Mouse (Mus musculus) liver, embryonic 14.5 days (tissue): ENCODE measurements around the gene Zfp276. TPM values are rescaled to one million over a fixed set of nuclear protein-coding genes. Genes with fewer than 3 reads are reported as not detected.
A peak's percentile ranks its signal among the peaks of the same experiment; 100 is the strongest.
"Not testable (repeated sequence)": the region's sequence is repeated elsewhere in the genome, so short reads cannot be mapped to it uniquely, and the experiment has no call there.

Source experiments
- ATAC-seq: fragments of 200-750 bp; cut with Nextera tagmentation; 2 replicates; pipeline ENCODE4 v1.8.0; 2017; ENCODE audit warnings: moderate number of reproducible peaks, mild to moderate bottlenecking, moderate library complexity; ENCODE audit not compliant: insufficient read depth
- DNase-seq, 3 experiments: peaks; one replicate each; pipeline ENCODE4 v3.0.0-alpha.2; 2012 to 2013; ENCODE audit warnings: low read depth in 3 of 3, low spot score in 3 of 3
- H3K27ac ChIP-seq: fragments of 300-500 bp; sonication (generic); 2 replicates; pipeline ENCODE4 v1.5.1; 2014; ENCODE audit warnings: moderate library complexity, mild to moderate bottlenecking, control low read depth, inconsistent platforms
- H3K27me3 ChIP-seq: fragments of 300-500 bp; sonication (generic); 2 replicates; pipeline ENCODE4 v1.6.1; 2014; ENCODE audit warnings: mild to moderate bottlenecking, low read length, moderate library complexity; ENCODE audit not compliant: control insufficient read depth, insufficient read depth
- H3K36me3 ChIP-seq: fragments of 300-500 bp; sonication (generic); replicated peaks from 2 replicates; pipeline ENCODE4 v1.6.1; 2014; ENCODE audit warnings: low read depth; ENCODE audit not compliant: control insufficient read depth, insufficient read depth
- H3K4me1 ChIP-seq, 2 experiments: fragments of 200-500 bp in 1 of 2; fragments of 300-500 bp in 1 of 2; sonication (generic) in 1 of 2; replicated peaks; 2 replicates each; pipeline ENCODE4 v1.6.1; 2012 to 2014; ENCODE audit warnings: antibody characterized with exemption in 1 of 2, inconsistent platforms in 1 of 2, low read length in 1 of 2; ENCODE audit not compliant: control insufficient read depth in 2 of 2, insufficient read depth in 2 of 2
- H3K4me2 ChIP-seq: fragments of 300-500 bp; sonication (generic); 2 replicates; pipeline ENCODE4 v1.6.1; 2014; ENCODE audit warnings: low read depth, mild to moderate bottlenecking, control low read depth, moderate library complexity
- H3K4me3 ChIP-seq, 2 experiments: fragments of 200-500 bp in 1 of 2; fragments of 300-500 bp in 1 of 2; sonication (generic) in 1 of 2; 2 replicates each; pipeline ENCODE4 v1.5.1; 2012 to 2014; ENCODE audit warnings: low read depth in 2 of 2, low read length in 2 of 2, mild to moderate bottlenecking in 2 of 2, control low read depth in 1 of 2, inconsistent platforms in 1 of 2, moderate library complexity in 1 of 2; ENCODE audit not compliant: insufficient read depth in 1 of 2
- H3K9ac ChIP-seq: fragments of 300-500 bp; sonication (generic); replicated peaks from 2 replicates; pipeline ENCODE4 v1.6.1; 2014; ENCODE audit warnings: mild to moderate bottlenecking, control low read depth, moderate library complexity
- H3K9me3 ChIP-seq: fragments of 300-500 bp; sonication (generic); 2 replicates; pipeline ENCODE4 v1.6.1; 2016; ENCODE audit warnings: low read length, mixed read lengths; ENCODE audit not compliant: control insufficient read depth
- CTCF ChIP-seq: IDR thresholded peaks from 2 replicates; pipeline ENCODE4 v1.5.1; 2016; ENCODE audit warnings: antibody characterized with exemption, low read depth, control low read depth
- EP300 ChIP-seq: IDR thresholded peaks from 2 replicates; pipeline ENCODE4 v1.6.1; 2016; ENCODE audit warnings: antibody characterized with exemption, low read depth
- WGBS: fragments of 180-500 bp; shearing (Covaris S2); extraction: QIAGEN DNeasy Blood & Tissue Kit; methylation state at CpG from one replicate; pipeline ENCODE4 v1.1.7; 2014; ENCODE audit not compliant: insufficient replicate concordance; 5-methylcytosine and 5-hydroxymethylcytosine counted together
- polyA plus RNA-seq, 2 experiments: library from polyadenylated mRNA; depleted of rRNA in 1 of 2; stranded (reverse) in 1 of 2; unstranded in 1 of 2; fragments of >200 nt; fragmentation: Nextera tagmentation in 1 of 2; extraction: Ambion mirVana in 1 of 2; gene quantifications; 2 replicates each; pipeline versions ENCODE4 v1.2.1 to v1.2.3; 2012 to 2014

Gene Zfp276
- polyA plus RNA-seq, 2 experiments = 4.7 to 8.4 TPM

GRCm38 (mm10) chr8:123252925-123253324, 1.1 kb upstream of the Zfp276 start:
- ATAC-seq (no peak), DNase-seq (no peak)
- no peaks in the 10 kb centered on the region for H3K9me3 ChIP-seq
- H3K36me3 ChIP-seq = peaks cover 6% of the 10 kb centered on the region
- peaks cover 8 to 13% of the 10 kb centered on the region in 2 experiments for H3K4me1 ChIP-seq
- TF ChIP-seq EP300 (no peak), CTCF (no peak)
- peak overlapping the region in 1 of 2 experiments; percentile 87; a peak in 2 of 4 replicates for H3K4me3 ChIP-seq
- no peak overlapping the region for H3K27ac ChIP-seq
- H3K4me2 ChIP-seq = peak overlapping the region; percentile 78
- WGBS = 50% methylated on average over 4 of the region's 4 CpGs
- H3K9ac ChIP-seq = peak overlapping the region; percentile 90
- H3K27me3 ChIP-seq = no peaks in the 10 kb centered on the region

- Histone ChIP-seq H3K9me3 (no peaks in the 10 kb centered on the region), H3K36me3 (peaks cover 6% of the 10 kb centered on the region), H3K4me2 (peak overlapping the region; percentile 78), H3K27ac (peak overlapping the region; percentile 3; the same call in 1 of the 2 replicates), H3K4me3 (peak overlapping the region; percentile 84 to 87), H3K27me3 (no peaks in the 10 kb centered on the region), H3K4me1 (peaks cover 8 to 13% of the 10 kb centered on the region in 2 experiments), H3K9ac (peak overlapping the region; percentile 90)
- DNase-seq (no peak), ATAC-seq (peak; percentile 42)
- TF ChIP-seq EP300 (no peak), CTCF (no peak)
- under 1% methylated on average over 40 of the region's 40 CpGs for WGBS
These were observed 420 bp upstream of the Zfp276 start for GRCm38 (mm10) chr8:123253451-123254098.

- Histone ChIP-seq H3K4me1 (peaks cover 8 to 13% of the 10 kb centered on the region in 2 experiments), H3K27me3 (no peaks in the 10 kb centered on the region), H3K4me2 (peak overlapping the region; percentile 78), H3K27ac (peak overlapping the region; percentile 55; the same call in 1 of the 2 replicates), H3K9me3 (no peaks in the 10 kb centered on the region), H3K4me3 (peak overlapping the region; percentile 70 to 87), H3K36me3 (peaks cover 11% of the 10 kb centered on the region), H3K9ac (peak overlapping the region; percentile 90)
- DNase-seq (no peak), ATAC-seq (no peak)
- WGBS = 63% methylated on average over 6 of the region's 6 CpGs
- TF ChIP-seq EP300 (no peak), CTCF (peak; percentile 32)
These were observed 1.2 kb downstream of the Zfp276 start for GRCm38 (mm10) chr8:123255170-123255569.

- ATAC-seq (no peak), DNase-seq (no peak)
- Histone ChIP-seq H3K36me3 (peaks cover 11% of the 10 kb centered on the region), H3K4me3 (no peak overlapping the region), H3K9ac (no peak overlapping the region), H3K4me2 (no peak overlapping the region), H3K4me1 (peaks cover 8 to 13% of the 10 kb centered on the region in 2 experiments), H3K9me3 (no peaks in the 10 kb centered on the region), H3K27ac (no peak overlapping the region), H3K27me3 (no peaks in the 10 kb centered on the region)
- 72% methylated on average over 3 of the region's 3 CpGs for WGBS
- no peak for TF ChIP-seq EP300
- TF ChIP-seq CTCF = no peak
These were observed 3.1 kb downstream of the Zfp276 start for GRCm38 (mm10) chr8:123257114-123257513.

- H3K36me3 ChIP-seq = peaks cover 11% of the 10 kb centered on the region
- H3K27ac ChIP-seq, ATAC-seq, H3K4me3 ChIP-seq, H3K9me3 ChIP-seq, H3K9ac ChIP-seq, DNase-seq, H3K27me3 ChIP-seq, H3K4me2 ChIP-seq: not testable (repeated sequence)
- 75% methylated on average over 8 of the region's 8 CpGs for WGBS
- peaks cover 8 to 13% of the 10 kb centered on the region in 2 experiments for H3K4me1 ChIP-seq
These were observed 3.6 kb downstream of the Zfp276 start for GRCm38 (mm10) chr8:123257593-123257992.
